ENCODE assay signal across 9 mouse cellular contexts in genomic region chr5:133487806-133488290, GRCm38 (mm10).
A peak's percentile ranks its signal among the peaks of the same experiment; 100 is the strongest.
DNase-seq lines count a peak whose midpoint lies in the region; ATAC-seq and TF ChIP-seq lines count a peak whose summit lies in the region.
"Had no signal": no experiment of that assay in that cellular context is flagged by ENCODE, and none has a peak within 500 bp of the region (broad histone marks: within the 10 kb centered on the region; RNA-seq: fewer than 3 reads in every experiment).

No protein-coding gene starts in this region.

- H3K4me2 ChIP-seq in liver, embryonic 11.5 days: no peak overlapping the region
- peak overlapping the region; percentile 26 for H3K4me2 ChIP-seq in heart, embryonic 13.5 days

- ATAC-seq in liver, embryonic 11.5 days (replicated peaks; ENCODE audit: low FRiP score): no peak
- ATAC-seq in heart, embryonic 13.5 days (ENCODE audit: extremely low read depth, insufficient number of reproducible peaks, low FRiP score, low TSS enrichment): peak; percentile 68; the same call in 1 of the 2 replicates
- ATAC-seq in CD4-positive, CD25-positive, alpha-beta regulatory T cell, adult 4 months: no peak

- H3K27me3 ChIP-seq in liver, adult 2 months (ENCODE audit: control insufficient read depth, insufficient read depth, low read length): no peaks in the 10 kb centered on the region
- H3K27me3 ChIP-seq in liver, embryonic 11.5 days (replicated peaks; ENCODE audit: control insufficient read depth, insufficient read depth, low read length): no peaks in the 10 kb centered on the region
- H3K27me3 ChIP-seq in heart, embryonic 13.5 days (replicated peaks): no peaks in the 10 kb centered on the region
- H3K27me3 ChIP-seq: megakaryocyte, embryonic 14.5 days had no signal

- H3K36me3 ChIP-seq in liver, adult 2 months (ENCODE audit: control insufficient read depth, insufficient read depth, low read length): no peaks in the 10 kb centered on the region
- no peaks in the 10 kb centered on the region for H3K36me3 ChIP-seq in liver, embryonic 11.5 days (ENCODE audit: control insufficient read depth, insufficient read depth, low read length)
- H3K36me3 ChIP-seq in heart, embryonic 13.5 days: no peaks in the 10 kb centered on the region

- no peaks in the 10 kb centered on the region for H3K79me2 ChIP-seq in liver, adult 2 months (ENCODE audit: control insufficient read depth, insufficient read depth, low read length)

- H3K4me1 ChIP-seq in liver, adult 2 months (ENCODE audit: control insufficient read depth, insufficient read depth, low read length): peaks cover 3% of the 10 kb centered on the region
- no peaks in the 10 kb centered on the region for H3K4me1 ChIP-seq in liver, embryonic 11.5 days (replicated peaks; ENCODE audit: control insufficient read depth, insufficient read depth, low read length)
- H3K4me1 ChIP-seq in cortical plate, adult 2 months (ENCODE audit: control insufficient read depth, insufficient read depth, low read length): peaks cover 10% of the 10 kb centered on the region
- peaks cover 27% of the 10 kb centered on the region for H3K4me1 ChIP-seq in heart, embryonic 13.5 days
- H3K4me1 ChIP-seq: megakaryocyte, embryonic 14.5 days had no signal

- peak; percentile 73 for DNase-seq in liver, adult 2 months (ENCODE audit: extremely low read depth, low read depth, low spot score)
- no peak for DNase-seq in liver, embryonic 11.5 days (ENCODE audit: low spot score)
- peak; percentile 38 to 58 for DNase-seq in layer of hippocampus, postnatal 25 days (ENCODE audit: extremely low spot score in 1 of 2, low spot score in 1 of 2)
- DNase-seq in ovary, adult 18-20 months (ENCODE audit: low spot score): peak; percentile 7
- DNase-seq in adipocyte (ENCODE audit: low spot score): no peak

- no peak for TF ChIP-seq POLR2A in liver, adult 2 months (IDR thresholded peaks at IDR 0.05; ENCODE audit: extremely low read depth, insufficient read depth, low read length)
- TF ChIP-seq POLR2A in cortical plate, adult 2 months (IDR thresholded peaks at IDR 0.05; ENCODE audit: extremely low read depth, insufficient read depth, low read length): no peak

- no peak overlapping the region for H3K4me3 ChIP-seq in liver, adult 2 months (ENCODE audit: insufficient read depth, low read depth, low read length)
- no peak overlapping the region for H3K4me3 ChIP-seq in liver, embryonic 11.5 days (ENCODE audit: low read depth, low read length)
- H3K4me3 ChIP-seq in cortical plate, adult 2 months (ENCODE audit: insufficient read depth, low read length): no peak overlapping the region
- H3K4me3 ChIP-seq in heart, embryonic 13.5 days: no peak overlapping the region
- H3K4me3 ChIP-seq: megakaryocyte, embryonic 14.5 days had no signal

- no peaks in the 10 kb centered on the region for H3K9me3 ChIP-seq in liver, embryonic 11.5 days (ENCODE audit: control insufficient read depth, low read length)
- no peaks in the 10 kb centered on the region for H3K9me3 ChIP-seq in heart, embryonic 13.5 days

- H3K27ac ChIP-seq in liver, adult 2 months (replicated peaks; ENCODE audit: insufficient read depth, low read depth, low read length): no peak overlapping the region
- no peak overlapping the region for H3K27ac ChIP-seq in liver, embryonic 11.5 days (ENCODE audit: low read depth, low read length)
- H3K27ac ChIP-seq in cortical plate, adult 2 months (ENCODE audit: insufficient read depth, low read length): peak overlapping the region; percentile 53; the same call in 1 of the 2 replicates
- H3K27ac ChIP-seq in heart, embryonic 13.5 days (replicated peaks): peak overlapping the region; percentile 94

- no peak for TF ChIP-seq CTCF in liver, adult 2 months (IDR thresholded peaks at IDR 0.05; ENCODE audit: low read depth, low read length)
- no peak for TF ChIP-seq CTCF in cortical plate, adult 2 months (IDR thresholded peaks at IDR 0.05; ENCODE audit: extremely low read depth, insufficient read depth, low read length)

- no peak overlapping the region for H3K9ac ChIP-seq in liver, adult 2 months (ENCODE audit: low read depth, low read length)
- no peak overlapping the region for H3K9ac ChIP-seq in liver, embryonic 11.5 days (ENCODE audit: low read depth, low read length)
- no peak overlapping the region for H3K9ac ChIP-seq in heart, embryonic 13.5 days

- 20% methylated on average over 5 of the region's 5 CpGs for WGBS in liver, adult 2 months
- whole genome bisulfite sequencing in liver, embryonic 11.5 days: 42% methylated on average over 5 of the region's 5 CpGs
- WGBS in heart, embryonic 13.5 days: 5% methylated on average over 5 of the region's 5 CpGs

Comparison
In these comparisons a context has a peak if more than half of its experiments do, and no peak if none do; other contexts are left out.
1. DNase-seq: peak in liver, adult 2 months (single experiment), layer of hippocampus, postnatal 25 days (2 of 2) and ovary, adult 18-20 months (single experiment); none in liver, embryonic 11.5 days (single experiment) and adipocyte (single experiment).
2. H3K27ac ChIP-seq: peak in cortical plate, adult 2 months (single experiment) and heart, embryonic 13.5 days (single experiment); none in liver, adult 2 months (single experiment) and liver, embryonic 11.5 days (single experiment).